Mouse (Mus musculus) heart, embryonic 14.5 days (tissue): ENCODE data around the gene Spen. TPM values are rescaled to one million over a fixed set of nuclear protein-coding genes. Genes with fewer than 3 reads are reported as not detected.

Experiments
- ATAC-seq: fragments of 200-750 bp; cut with Nextera tagmentation; 2 replicates; pipeline ENCODE4 v1.8.0; 2017; ENCODE audit warnings: low read depth, moderate TSS enrichment; ENCODE audit not compliant: insufficient number of reproducible peaks, insufficient read depth, low FRiP score
- H3K27ac ChIP-seq, 2 experiments: fragments of 200-500 bp in 1 of 2; fragments of 300-500 bp in 1 of 2; sonication (generic) in 1 of 2; replicated peaks in 1 of 2; 2 replicates each; pipeline ENCODE4 v1.5.1; 2012 to 2014; ENCODE audit warnings: low read depth in 2 of 2, low read length in 2 of 2, control low read depth in 1 of 2, mild to moderate bottlenecking in 1 of 2, mixed read lengths in 1 of 2; ENCODE audit not compliant: control insufficient read depth in 1 of 2, insufficient read depth in 1 of 2
- H3K27me3 ChIP-seq: fragments of 300-500 bp; sonication (generic); 2 replicates; pipeline ENCODE4 v1.6.1; 2014; ENCODE audit warnings: mild to moderate bottlenecking, low read length, control low read depth; ENCODE audit not compliant: control insufficient read depth, insufficient read depth
- H3K36me3 ChIP-seq: fragments of 300-500 bp; sonication (generic); 2 replicates; pipeline ENCODE4 v1.6.1; 2014; ENCODE audit warnings: mild to moderate bottlenecking, control low read depth, low read length, mixed read lengths; ENCODE audit not compliant: control insufficient read depth, insufficient read depth
- H3K4me1 ChIP-seq, 2 experiments: fragments of 200-500 bp in 1 of 2; fragments of 300-500 bp in 1 of 2; sonication (generic) in 1 of 2; 2 replicates each; pipeline ENCODE4 v1.6.1; 2012 to 2014; ENCODE audit warnings: low read length in 2 of 2, control low read depth in 1 of 2, mixed read lengths in 1 of 2; ENCODE audit not compliant: control insufficient read depth in 2 of 2, insufficient read depth in 2 of 2
- H3K4me2 ChIP-seq: fragments of 300-500 bp; sonication (generic); 2 replicates; pipeline ENCODE4 v1.6.1; 2014; ENCODE audit warnings: mild to moderate bottlenecking, low read length
- H3K4me3 ChIP-seq, 2 experiments: fragments of 200-500 bp in 1 of 2; fragments of 300-500 bp in 1 of 2; sonication (generic) in 1 of 2; 2 replicates each; pipeline ENCODE4 v1.5.1; 2012 to 2014; ENCODE audit warnings: low read length in 2 of 2, mild to moderate bottlenecking in 2 of 2, control low read depth in 1 of 2, low read depth in 1 of 2, moderate library complexity in 1 of 2; ENCODE audit not compliant: control insufficient read depth in 1 of 2, insufficient read depth in 1 of 2
- H3K9ac ChIP-seq: fragments of 300-500 bp; sonication (generic); 2 replicates; pipeline ENCODE4 v1.6.1; 2014; ENCODE audit warnings: mild to moderate bottlenecking, low read length
- H3K9me3 ChIP-seq: fragments of 300-500 bp; sonication (generic); 2 replicates; pipeline ENCODE4 v1.6.1; 2016; ENCODE audit warnings: low read length, control low read depth; ENCODE audit not compliant: control insufficient read depth
- WGBS: fragments of 180-500 bp; shearing (Covaris S2); extraction: QIAGEN DNeasy Blood & Tissue Kit; methylation state at CpG from one replicate; pipeline ENCODE4 v1.1.7; 2014; 5-methylcytosine and 5-hydroxymethylcytosine counted together
- polyA plus RNA-seq: library from polyadenylated mRNA; unstranded; fragments of >200 nt; fragmentation: Nextera tagmentation; extraction: Ambion mirVana; gene quantifications from 2 replicates; pipeline ENCODE4 v1.2.1, GENCODE M21; 2014

Spen gene
- polyA plus RNA-seq, 1 experiment from 2014 or later = 9.6 TPM

DNA sequence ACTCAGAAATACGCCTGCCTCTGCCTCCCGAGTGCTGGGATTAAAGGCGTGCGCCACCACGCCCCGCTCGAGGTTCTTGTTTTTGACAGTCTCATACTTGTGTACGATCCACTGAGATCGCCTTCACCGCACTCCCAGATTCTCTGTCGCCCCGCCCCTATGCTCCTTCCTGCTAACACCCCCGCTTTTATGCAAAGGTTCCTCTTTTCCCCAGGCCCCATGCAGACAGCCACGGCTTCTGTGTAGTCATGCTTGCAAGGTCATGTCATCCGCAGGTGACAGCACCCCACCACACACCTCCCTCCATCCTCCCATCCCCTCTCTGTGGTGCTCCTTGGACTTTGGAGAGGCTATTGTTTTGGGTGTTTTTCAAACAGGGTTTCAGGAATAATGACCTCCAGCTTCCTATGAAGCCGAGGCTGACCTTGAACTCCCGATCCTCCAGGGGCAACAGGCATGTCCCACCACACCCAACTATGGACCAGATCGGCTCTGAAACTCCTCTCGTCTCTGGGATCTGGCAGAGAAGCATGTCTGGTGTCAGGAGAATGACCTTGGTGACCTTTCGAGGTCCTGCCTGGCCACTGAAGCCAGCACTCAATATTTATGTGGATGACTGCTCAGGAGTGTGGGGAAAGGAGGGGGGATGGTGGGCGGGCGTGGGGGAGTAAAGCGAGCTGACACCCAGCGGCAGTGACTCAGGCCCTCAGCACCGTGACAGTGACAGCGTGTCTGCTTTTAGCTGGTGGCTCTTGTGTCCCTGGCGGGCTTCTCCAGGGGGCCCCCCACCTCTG is 118.8 kb downstream of the Spen start:
- H3K4me1 ChIP-seq = peaks cover 21 to 24% of the 10 kb centered on the region in 2 experiments
- ATAC-seq = peak; percentile 8; the same call in 1 of the 2 replicates
- H3K36me3 ChIP-seq = peaks cover 22% of the 10 kb centered on the region
- no peaks in the 10 kb centered on the region for H3K9me3 ChIP-seq
- H3K4me3 ChIP-seq = peak overlapping the region in 1 of 2 experiments; percentile 62; a peak in 1 of 4 replicates
- H3K27me3 ChIP-seq = no peaks in the 10 kb centered on the region
- peak overlapping the region; percentile 93 for H3K4me2 ChIP-seq
- WGBS = 46% methylated on average over 27 of the region's 27 CpGs
- H3K9ac ChIP-seq = peak overlapping the region; percentile 67
- peak overlapping the region; percentile 95 to 97 for H3K27ac ChIP-seq

Other genes with a start within 250 kb of the Spen start
- 1.9 TPM in 2 replicates for gene Epha2, start 237.4 kb downstream of the Spen start, polyA plus RNA-seq
- 0.88 and 0.92 TPM in 2 replicates for gene Fam131c, start 170.4 kb downstream of the Spen start, polyA plus RNA-seq
- gene Clcnka, start 139.9 kb downstream of the Spen start, polyA plus RNA-seq = not detected in 2 replicates
- 0.26 and 1.1 TPM in 2 replicates for gene Clcnkb, start 122.6 kb downstream of the Spen start, polyA plus RNA-seq
- gene Hspb7, start 117.8 kb downstream of the Spen start, polyA plus RNA-seq = 172 and 266 TPM in 2 replicates
- not detected in 2 replicates for gene Srarp, start 102.5 kb downstream of the Spen start, polyA plus RNA-seq
- 16.2 and 18.8 TPM in 2 replicates for gene Zbtb17, start 93.9 kb downstream of the Spen start, polyA plus RNA-seq
- 45.2 and 45.7 TPM in 2 replicates for gene Fblim1, start 67.5 kb upstream of the Spen start, polyA plus RNA-seq
- gene Tmem82, start 80.0 kb upstream of the Spen start, polyA plus RNA-seq = 0.19 and 0.43 TPM in 2 replicates
- 0.09 and 0.19 TPM in 2 replicates for gene Slc25a34, start 85.2 kb upstream of the Spen start, polyA plus RNA-seq
- gene Plekhm2, start 126.3 kb upstream of the Spen start, polyA plus RNA-seq = 6.6 and 7.8 TPM in 2 replicates
- gene Rsc1a1, start 147.0 kb upstream of the Spen start, polyA plus RNA-seq = 0.72 and 2.1 TPM in 2 replicates
- 12.0 and 12.1 TPM in 2 replicates for gene Ddi2, start 184.8 kb upstream of the Spen start, polyA plus RNA-seq
- gene Agmat, start 208.1 kb upstream of the Spen start, polyA plus RNA-seq = 1.1 and 1.4 TPM in 2 replicates